Mouse (Mus musculus) effector memory CD4-positive, alpha-beta T cell, adult 7 months (primary cell): Measurements from ENCODE around the gene Tmprss11c. TPM values are rescaled to one million over a fixed set of nuclear protein-coding genes. Genes with fewer than 3 reads are reported as not detected.

Source experiments
- polyA plus RNA-seq: library from polyadenylated mRNA; unstranded; fragments of 100-300 nt; shearing (Covaris generic); gene quantifications from one replicate; pipeline ENCODE4 v1.2.1, GENCODE M21; 2017

Tmprss11c gene
- polyA plus RNA-seq: not detected

DNA sequence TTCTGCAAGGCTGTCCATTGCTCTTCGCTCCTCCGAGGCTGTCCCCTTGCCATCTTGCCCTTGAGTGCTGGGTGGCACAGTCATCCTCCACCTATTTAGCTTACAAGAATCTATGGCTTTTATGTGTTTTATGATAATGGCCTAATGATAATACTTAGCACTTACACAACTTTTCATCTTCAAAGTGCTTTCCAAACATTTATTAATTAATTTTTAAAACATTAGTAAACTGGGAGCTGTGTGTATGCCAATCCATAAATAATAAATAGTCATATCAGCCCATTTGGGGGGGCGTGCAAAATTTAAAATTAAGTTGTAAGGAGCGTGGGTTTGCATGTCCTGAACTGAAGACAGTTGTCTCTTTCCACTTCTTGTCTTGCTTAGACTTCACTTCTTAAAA lies at the start of gene Tmprss11c:
Gene Tmprss11c, minus strand, starts transcription at position 101 of the 400 bp plus-strand sequence.

DNA sequence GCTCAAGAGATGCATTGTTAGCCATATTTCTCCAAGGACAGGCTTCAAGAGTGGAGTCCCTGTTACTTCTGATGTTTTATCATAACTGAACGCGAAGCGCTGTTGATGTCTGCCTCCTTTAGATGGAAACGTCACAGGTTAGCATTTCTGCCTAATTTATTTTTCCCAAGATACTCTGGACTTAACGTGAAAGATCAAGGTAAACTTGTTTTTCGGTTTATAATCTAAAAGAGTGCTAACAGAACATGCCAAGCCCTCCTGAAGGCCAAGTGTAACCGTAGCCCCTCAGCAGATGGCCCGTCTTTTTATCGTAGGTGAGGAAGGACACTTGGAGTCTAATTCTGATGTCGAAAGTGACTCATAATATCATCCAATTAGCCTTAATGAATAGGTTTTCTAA lies 91.3 kb downstream of the Tmprss11c start, which contains the start of gene Gnrhr:
Gene Gnrhr, minus strand, starts transcription at position 101 of the 400 bp plus-strand sequence.

Other genes with a start within 250 kb of the Tmprss11c start
- 13.7 TPM for gene Cenpc1, start 223.7 kb downstream of the Tmprss11c start, polyA plus RNA-seq
- gene Stap1, start 217.6 kb downstream of the Tmprss11c start, polyA plus RNA-seq: 82.8 TPM
- 26.2 TPM for gene Uba6, start 116.5 kb downstream of the Tmprss11c start, polyA plus RNA-seq
- not detected for gene Gnrhr, start 91.4 kb downstream of the Tmprss11c start, polyA plus RNA-seq
- 0.17 TPM for gene Tmprss11d, start 84.1 kb upstream of the Tmprss11c start, polyA plus RNA-seq
- 0.24 TPM for gene Tmprss11a, start 179.7 kb upstream of the Tmprss11c start, polyA plus RNA-seq
- gene Tmprss11g, start 229.3 kb upstream of the Tmprss11c start, polyA plus RNA-seq: not detected